ENCODE assay signal across 9 mouse cellular contexts in the genomic region with DNA sequence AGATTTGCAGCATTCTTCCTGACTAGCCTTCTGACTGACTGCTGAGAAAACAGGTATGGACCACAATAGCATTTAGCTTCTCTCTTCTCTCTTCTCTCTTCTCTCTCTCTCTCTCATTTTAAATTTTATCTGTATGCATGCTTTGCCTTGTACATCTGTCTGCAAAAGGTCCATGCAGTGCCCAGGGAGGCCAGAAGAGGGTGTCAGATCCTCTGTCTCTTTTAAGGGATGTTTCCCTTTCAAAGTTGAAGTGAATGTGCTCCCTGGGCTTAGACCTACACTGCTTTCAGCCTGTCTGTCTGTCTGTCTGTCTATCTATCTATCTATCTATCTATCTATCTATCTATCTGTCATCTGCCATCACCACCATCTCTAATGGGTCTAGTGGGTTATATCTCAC. TPM values are rescaled to one million over a fixed set of nuclear protein-coding genes. Genes with fewer than 3 reads are reported as not detected.
A peak's percentile ranks its signal among the peaks of the same experiment; 100 is the strongest.
DNase-seq lines count a peak whose midpoint lies in the region; ATAC-seq and TF ChIP-seq lines count a peak whose summit lies in the region.
"Had no signal": no experiment of that assay in that cellular context is flagged by ENCODE, and none has a peak within 500 bp of the region (broad histone marks: within the 10 kb centered on the region; RNA-seq: fewer than 3 reads in every experiment).

No protein-coding gene starts in this region.

- no peaks in the 10 kb centered on the region for H3K36me3 ChIP-seq in kidney, embryonic 16.5 days (ENCODE audit: insufficient read depth, low read length)
- H3K36me3 ChIP-seq in midbrain, embryonic 10.5 days, result no peaks in the 10 kb centered on the region
- H3K36me3 ChIP-seq: hindbrain, embryonic 12.5 days had no signal

- H3K4me2 ChIP-seq in kidney, embryonic 16.5 days (replicated peaks; ENCODE audit: low read depth, low read length), result no peak overlapping the region
- H3K4me2 ChIP-seq: hindbrain, embryonic 12.5 days had no signal

- H3K4me3 ChIP-seq in cerebellum, adult 2 months (replicated peaks; ENCODE audit: insufficient read depth, low read depth, low read length), result no peak overlapping the region
- H3K4me3 ChIP-seq in kidney, embryonic 16.5 days (ENCODE audit: low read length), result no peak overlapping the region
- H3K4me3 ChIP-seq in midbrain, embryonic 10.5 days, result no peak overlapping the region
- H3K4me3 ChIP-seq: hindbrain, embryonic 12.5 days had no signal

- no peak for TF ChIP-seq POLR2A in cerebellum, adult 2 months (IDR thresholded peaks at IDR 0.05; ENCODE audit: borderline replicate concordance, insufficient read depth, low read length)

- no peaks in the 10 kb centered on the region for H3K4me1 ChIP-seq in cerebellum, adult 2 months (ENCODE audit: control insufficient read depth, insufficient read depth, low read length)
- H3K4me1 ChIP-seq in kidney, embryonic 16.5 days (ENCODE audit: insufficient read depth, low read length), result peaks cover 12% of the 10 kb centered on the region; the same call in 1 of the 2 replicates
- peaks cover 7% of the 10 kb centered on the region for H3K4me1 ChIP-seq in midbrain, embryonic 10.5 days
- H3K4me1 ChIP-seq: hindbrain, embryonic 12.5 days had no signal

- no peaks in the 10 kb centered on the region; the same call in 1 of the 2 replicates for H3K27me3 ChIP-seq in cerebellum, adult 2 months (ENCODE audit: control insufficient read depth, insufficient read depth, low read length)
- H3K27me3 ChIP-seq in kidney, embryonic 16.5 days (ENCODE audit: insufficient read depth, low read length), result peaks cover 7% of the 10 kb centered on the region; the same call in 1 of the 2 replicates
- peaks cover 4% of the 10 kb centered on the region; the same call in 1 of the 2 replicates for H3K27me3 ChIP-seq in midbrain, embryonic 10.5 days (ENCODE audit: low read depth, poor library complexity, severe bottlenecking)
- H3K27me3 ChIP-seq: hindbrain, embryonic 12.5 days had no signal

- DNase-seq in cerebellum, postnatal 10 days, result peak; percentile 36 to 37
- DNase-seq in cerebellum, adult 2 months, result no peak
- peak; percentile 73 for DNase-seq in kidney, adult 9 months
- DNase-seq in urinary bladder, postnatal 14 days (ENCODE audit: low spot score), result peak; percentile 50
- no peak for DNase-seq in urinary bladder, adult 18-20 months (ENCODE audit: low spot score in 2 of 2)
- DNase-seq in midbrain, embryonic 10.5 days (ENCODE audit: low spot score), result no peak
- DNase-seq in natural killer cell, adult 2 months (ENCODE audit: low spot score in 2 of 2), result no peak

- TF ChIP-seq CTCF in cerebellum, adult 2 months (IDR thresholded peaks at IDR 0.05; ENCODE audit: borderline replicate concordance, insufficient read depth, low read depth, low read length), result no peak; the same call in 1 of the 2 replicates

- no peaks in the 10 kb centered on the region for H3K9me3 ChIP-seq in kidney, embryonic 16.5 days (ENCODE audit: low read length)
- H3K9me3 ChIP-seq in midbrain, embryonic 10.5 days (replicated peaks), result no peaks in the 10 kb centered on the region
- H3K9me3 ChIP-seq: hindbrain, embryonic 12.5 days had no signal

- no peak overlapping the region for H3K9ac ChIP-seq in kidney, embryonic 16.5 days (replicated peaks; ENCODE audit: low read length)
- H3K9ac ChIP-seq: hindbrain, embryonic 12.5 days had no signal

- no peak overlapping the region for H3K27ac ChIP-seq in cerebellum, adult 2 months (ENCODE audit: insufficient read depth, low read length)
- H3K27ac ChIP-seq in kidney, embryonic 16.5 days (ENCODE audit: low read length), result no peak overlapping the region
- H3K27ac ChIP-seq in midbrain, embryonic 10.5 days (replicated peaks), result no peak overlapping the region
- H3K27ac ChIP-seq: hindbrain, embryonic 12.5 days had no signal

- ATAC-seq in kidney, embryonic 16.5 days (ENCODE audit: low FRiP score, low TSS enrichment), result no peak

RNA-seq across cellular contexts. Expression of a gene that starts 8.9 kb away (rescaled TPM):
- 4.8 and 5.1 TPM in 2 replicates for polyA plus RNA-seq in cerebellum, adult 2 months (2012; rRNA removed)
- 5.7 and 6.1 TPM in 2 replicates for polyA plus RNA-seq in kidney, embryonic 16.5 days (2015; fragmentation: Nextera tagmentation; extraction: Ambion mirVana)
- 1.8 TPM in 2 replicates for polyA plus RNA-seq in midbrain, embryonic 10.5 days (2016; fragmentation: Nextera tagmentation; extraction: Ambion mirVana)

Comparison
In these comparisons a context has a peak if more than half of its experiments do, and no peak if none do; other contexts are left out.
1. DNase-seq: peak in cerebellum, postnatal 10 days (2 of 2), kidney, adult 9 months (single experiment) and urinary bladder, postnatal 14 days (single experiment); none in cerebellum, adult 2 months (0 of 2), urinary bladder, adult 18-20 months (0 of 2), midbrain, embryonic 10.5 days (single experiment) and natural killer cell, adult 2 months (0 of 2).